Mouse (Mus musculus) lung, postnatal 10 days (tissue): ENCODE data around the gene Il23r.
"Not testable (repeated sequence)": the region's sequence is repeated elsewhere in the genome, so short reads cannot be mapped to it uniquely, and the experiment has no call there.

ENCODE experiments used
- DNase-seq: peaks from one replicate; pipeline ENCODE4 v3.0.0; 2021

The Il23r gene

GRCm38 (mm10) chr6:67491755-67492154, at the start of gene Il23r:
Gene Il23r (minus strand): TSS chr6:67491855.
- no peak for DNase-seq

DNA sequence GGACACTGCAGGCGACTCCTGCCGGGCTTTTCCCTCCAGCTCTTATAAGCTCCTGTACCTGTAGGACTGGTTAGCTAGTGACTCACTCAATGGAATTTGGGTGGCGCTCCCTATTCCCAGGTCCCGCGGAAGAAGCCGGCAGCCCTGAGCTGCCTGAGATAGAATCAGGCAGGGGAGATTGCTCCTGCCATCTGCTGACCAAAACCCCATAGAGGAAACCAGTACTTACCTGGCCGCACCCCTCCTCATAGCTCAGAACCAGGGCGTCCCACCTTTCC, 44.1 kb upstream of the Il23r start, which contains the start of gene Tacstd2:
Gene Tacstd2 (minus strand): TSS at position 20 of the 278 bp plus-strand sequence.
- DNase-seq, result peak; percentile 36

DNA sequence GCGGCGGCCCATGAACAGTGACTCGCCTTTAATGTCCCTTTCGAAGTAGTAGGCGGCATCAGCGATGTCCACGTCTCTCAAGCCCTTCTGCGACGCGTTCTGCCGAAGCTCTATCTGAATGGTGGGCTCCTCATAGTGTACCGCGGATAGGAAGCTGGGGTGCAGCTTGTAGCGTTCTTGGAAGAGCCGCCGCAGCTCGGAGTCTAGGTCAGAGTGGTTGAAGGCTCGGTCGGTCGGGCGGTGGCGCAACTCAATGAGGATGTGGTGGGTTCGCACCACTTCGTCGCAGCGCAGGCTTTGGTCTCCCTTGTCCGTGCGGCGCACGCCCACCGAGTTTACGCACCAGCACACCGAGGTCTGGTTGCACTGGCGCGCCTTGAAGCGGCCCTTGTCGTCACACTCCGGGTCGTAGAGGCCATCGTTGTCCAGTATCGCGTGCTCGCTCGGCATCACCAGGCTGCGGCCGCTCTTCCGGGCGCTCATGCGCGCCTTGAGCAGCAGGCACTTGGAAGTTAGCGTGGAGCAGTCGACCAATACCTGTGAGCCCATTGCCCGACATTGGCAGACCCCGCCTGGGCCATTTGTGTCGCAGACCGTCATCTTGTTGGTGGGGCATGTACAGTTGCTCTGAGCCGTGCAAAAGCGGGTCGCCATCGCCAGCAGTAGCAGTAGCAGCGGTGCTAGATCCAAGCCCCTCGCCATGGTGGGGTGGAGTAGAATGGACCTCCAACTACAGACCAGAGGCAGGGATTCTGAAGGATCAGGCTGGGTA, 43.5 kb upstream of the Il23r start:
- DNase-seq, result peak; percentile 14

DNA sequence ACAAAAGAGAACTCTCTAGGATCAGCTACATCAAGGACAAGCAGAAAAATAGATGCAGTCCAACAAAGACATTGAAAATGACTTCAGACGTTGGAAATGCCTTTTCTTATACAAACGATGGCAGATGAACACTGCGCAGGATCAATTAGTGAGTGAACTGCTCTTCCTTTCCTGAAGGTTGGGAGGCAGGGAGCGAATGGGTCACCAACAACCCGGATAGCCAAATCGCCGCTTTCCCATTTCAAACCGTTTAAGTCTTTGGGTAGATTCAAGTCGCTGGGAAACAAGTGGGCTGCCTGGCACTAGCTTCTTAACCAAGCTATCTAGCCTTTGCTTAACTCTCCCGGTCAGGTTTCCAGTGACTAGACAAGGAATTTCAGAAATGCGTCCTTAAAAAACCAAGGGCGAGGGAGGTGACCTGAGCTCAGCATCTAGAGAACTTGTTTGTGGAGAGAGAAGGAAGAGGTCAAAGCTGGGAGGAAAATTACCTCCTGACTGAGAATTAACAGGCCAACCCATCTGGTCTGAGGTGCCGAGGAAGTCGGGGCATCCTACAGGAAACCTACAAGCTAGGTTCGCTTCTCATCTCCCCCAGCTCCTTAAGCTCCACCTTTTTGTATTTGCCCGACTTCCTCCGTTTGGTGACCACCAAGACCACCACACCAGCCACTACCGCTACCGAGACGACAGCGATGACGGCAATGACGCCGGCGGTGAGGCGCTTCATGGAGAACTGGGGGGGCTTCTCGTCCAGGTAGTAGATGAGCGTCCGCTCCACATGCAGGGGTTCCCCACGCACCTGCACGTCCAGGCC, 42.7 kb upstream of the Il23r start:
- no peak for DNase-seq

DNA sequence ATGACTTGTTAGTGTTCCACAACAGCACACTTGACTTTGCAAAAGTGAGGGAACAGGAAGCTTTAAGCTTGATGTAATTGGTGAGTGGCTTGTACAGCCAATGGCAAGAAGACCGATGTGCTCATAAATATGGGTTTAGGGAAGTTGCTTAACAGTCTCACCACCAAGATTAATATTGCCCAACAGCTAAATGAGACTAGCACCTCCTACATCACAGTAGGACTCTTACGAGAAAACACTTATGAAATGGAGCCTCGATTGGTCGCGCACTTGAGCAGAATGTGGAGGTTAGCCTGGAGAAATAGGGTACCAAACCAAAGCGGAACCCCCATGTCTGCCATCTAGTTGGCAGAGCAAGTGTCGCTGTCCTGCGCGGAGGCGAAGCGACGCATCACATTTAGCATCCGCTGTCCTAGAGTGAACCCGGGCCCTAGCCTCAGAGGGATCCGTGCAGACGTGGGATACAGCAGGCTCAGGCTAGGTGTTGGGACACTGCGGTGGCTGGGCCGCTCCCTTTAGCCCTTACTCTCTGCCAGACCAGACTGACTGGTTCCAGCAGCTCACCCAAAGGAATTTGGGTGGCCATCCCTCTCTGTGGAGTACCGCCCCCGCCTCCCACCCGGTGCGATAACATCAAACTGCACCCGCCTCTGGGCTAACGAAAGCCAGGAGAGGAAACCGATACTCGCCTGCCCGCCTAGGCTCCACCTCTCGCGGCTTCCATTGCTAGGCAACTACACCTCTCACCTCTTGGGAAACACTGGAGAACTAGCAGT, 41.2 kb upstream of the Il23r start:
- peak; percentile 79 for DNase-seq

DNA sequence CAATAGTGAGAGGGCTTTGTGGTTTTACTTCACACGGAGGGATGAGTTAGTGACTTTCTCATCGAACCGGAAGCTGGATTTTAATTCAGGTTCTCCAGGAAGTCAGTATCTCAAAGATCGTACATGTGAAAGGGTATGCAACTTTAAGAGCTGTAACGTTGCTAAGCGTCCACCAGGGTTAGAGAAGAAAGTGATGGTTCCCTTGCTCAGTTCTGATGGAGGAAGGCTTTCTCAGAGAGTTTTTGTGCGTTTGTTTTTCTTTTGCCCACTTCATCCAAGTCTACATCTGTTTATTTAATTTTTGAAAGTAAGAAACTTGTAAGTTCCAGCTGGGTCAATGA, 40.1 kb upstream of the Il23r start:
- DNase-seq, result no peak

DNA sequence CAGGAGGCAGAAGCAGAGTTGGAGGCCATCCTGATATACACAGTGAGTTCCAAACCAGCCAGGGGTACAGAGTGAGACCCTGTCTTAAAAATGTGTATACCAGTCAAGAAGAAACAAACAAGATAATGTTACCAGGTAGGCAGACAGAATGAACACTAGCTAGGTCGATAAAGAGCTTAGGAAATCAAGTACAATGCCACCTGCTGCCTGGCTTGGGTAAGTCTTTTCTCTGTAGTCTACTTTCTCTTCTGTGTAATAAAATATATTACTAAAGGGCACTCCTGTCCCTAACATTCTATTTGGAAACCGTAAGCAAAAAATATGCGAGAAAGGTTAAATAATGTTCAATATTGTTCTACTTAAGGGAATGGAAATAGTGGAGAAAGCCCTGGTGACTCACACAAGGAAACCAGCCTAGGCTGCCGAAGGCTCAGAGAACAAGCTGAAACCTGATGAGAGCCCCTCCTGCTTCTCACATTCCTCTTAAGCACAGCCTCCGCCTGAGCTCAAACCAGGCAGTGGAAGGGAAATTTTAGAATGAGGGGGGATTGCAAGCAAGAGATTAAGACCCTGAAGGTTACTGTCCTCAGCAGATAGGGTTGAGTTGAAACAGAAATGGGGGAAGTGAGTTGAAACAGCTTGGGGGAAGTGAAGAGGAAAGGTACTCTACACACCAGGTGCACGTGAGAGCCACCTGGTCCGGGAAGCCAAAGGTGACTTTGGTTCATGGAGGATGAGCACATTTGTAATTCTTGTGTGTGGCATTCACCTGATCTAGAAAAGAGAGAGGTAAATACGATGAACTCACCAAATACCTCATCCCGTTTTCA, 39.6 kb upstream of the Il23r start:
- DNase-seq, result peak; percentile 23

DNA sequence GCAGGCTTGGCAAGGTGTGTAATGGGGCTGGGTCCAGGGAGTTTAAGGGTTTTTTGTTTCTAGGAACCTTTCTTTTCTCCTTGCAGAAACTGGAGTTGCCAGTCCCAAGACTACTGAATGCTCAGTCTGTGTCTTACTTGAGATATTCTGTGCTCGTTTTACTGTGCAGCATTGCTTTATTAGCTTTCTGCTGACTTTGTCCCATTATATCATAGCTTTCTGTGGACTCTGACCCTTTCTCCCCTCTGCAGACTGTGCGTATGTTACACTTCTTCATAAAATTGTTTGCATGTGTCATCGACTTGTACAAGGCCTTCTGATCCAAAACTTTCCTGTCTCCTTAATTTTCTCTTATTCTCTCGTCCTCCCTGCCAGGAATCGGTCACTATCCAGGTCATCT, 34.7 kb upstream of the Il23r start:
- no peak for DNase-seq

DNA sequence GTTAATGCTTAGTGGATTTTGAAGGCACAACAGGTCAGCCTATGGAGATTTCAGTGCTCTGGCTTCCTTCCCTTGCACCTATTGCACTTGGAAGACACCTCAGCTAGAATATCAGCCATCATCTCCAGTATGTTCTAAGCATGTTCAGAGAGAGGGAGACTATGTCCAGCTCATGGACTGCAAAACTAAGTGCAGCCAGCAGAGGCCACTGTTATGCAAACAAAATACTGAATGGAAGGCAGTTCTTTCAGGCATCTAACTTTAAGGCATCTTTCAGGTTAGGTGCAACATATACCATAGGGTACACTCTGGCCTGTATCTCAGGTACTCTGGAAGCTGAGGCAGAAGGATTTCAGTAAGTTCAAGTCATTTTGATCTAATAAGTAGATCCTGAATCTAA, 19.1 kb upstream of the Il23r start:
- peak; percentile 53 for DNase-seq

- DNase-seq, result not testable (repeated sequence)
Observed at GRCm38 (mm10) chr6:67501938-67502337, 10.3 kb upstream of the Il23r start.

DNA sequence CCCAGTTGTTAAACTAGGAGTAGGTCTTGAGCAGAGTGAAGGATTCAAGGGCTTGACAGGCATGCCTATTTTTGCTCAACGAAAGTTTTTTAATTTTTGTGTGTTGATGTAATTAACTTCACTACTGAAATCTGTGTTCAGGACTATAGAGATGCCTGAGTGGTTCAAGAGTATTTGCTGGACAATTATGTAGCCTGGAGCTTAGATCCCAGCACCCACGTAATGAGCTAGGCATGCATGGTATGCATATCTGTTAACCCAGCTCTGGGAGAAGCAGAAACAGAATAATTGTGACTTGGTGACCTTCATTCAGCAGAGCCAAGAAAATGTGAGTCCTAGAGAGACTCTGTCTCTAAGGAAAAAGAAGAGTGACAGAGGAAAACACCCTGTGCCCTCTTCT, 10.6 kb downstream of the Il23r start:
- DNase-seq, result peak; percentile 19

DNA sequence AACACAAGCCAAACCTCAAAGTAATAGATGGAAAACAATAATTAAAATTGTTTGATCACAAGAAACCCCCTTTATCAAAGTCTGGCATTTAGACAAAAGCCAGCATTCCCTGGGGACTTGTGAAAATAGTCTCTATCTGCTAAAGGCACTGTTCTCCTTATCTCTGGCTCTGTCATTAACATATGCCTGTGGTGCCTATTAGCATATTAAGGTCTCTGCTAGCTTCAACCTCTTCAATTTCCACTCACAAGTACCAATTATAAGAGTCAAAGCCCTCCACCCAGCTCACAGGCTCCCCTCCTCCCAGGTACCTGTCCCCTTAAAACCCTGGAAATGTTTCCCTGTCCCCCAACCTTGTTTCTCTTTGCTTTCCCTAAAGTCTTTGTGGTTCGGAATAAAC, 20.4 kb downstream of the Il23r start:
- DNase-seq, result no peak

GRCm38 (mm10) chr6:67459424-67459823, 32.2 kb downstream of the Il23r start:
- no peak for DNase-seq

GRCm38 (mm10) chr6:67451330-67451729, 40.3 kb downstream of the Il23r start:
- DNase-seq, result peak; percentile 29

- DNase-seq, result no peak
Observed at GRCm38 (mm10) chr6:67445866-67446265, 45.8 kb downstream of the Il23r start.

- DNase-seq, result no peak
Observed at GRCm38 (mm10) chr6:67443124-67443523, 48.5 kb downstream of the Il23r start.

DNA sequence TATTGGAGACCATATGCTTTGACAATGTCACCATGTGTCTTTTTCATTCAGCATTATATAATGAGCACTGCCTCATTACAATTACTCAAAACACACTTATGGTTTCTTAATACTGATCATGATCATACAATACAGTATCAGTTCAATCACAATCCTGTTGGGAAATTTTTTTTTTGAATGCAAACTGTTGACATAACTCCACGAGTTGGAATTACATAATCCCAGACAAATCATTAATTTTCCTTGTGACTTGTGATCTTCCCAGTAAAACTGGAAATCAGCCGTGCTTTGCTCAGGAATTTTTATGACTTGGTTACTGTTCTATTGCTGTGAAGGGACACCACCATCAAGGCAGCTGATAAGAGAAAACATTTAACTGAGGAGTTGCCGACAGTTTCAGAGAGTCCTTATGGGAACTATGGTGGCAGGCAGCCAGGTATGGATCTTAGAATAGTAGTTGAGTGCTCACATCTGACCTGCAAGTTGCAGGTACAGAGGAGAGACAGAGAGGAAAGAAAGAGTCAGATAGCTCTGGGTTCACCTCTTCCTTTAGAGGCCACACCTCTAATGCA, 53.8 kb downstream of the Il23r start:
- DNase-seq, result peak; percentile 4

- DNase-seq, result no peak
Observed at GRCm38 (mm10) chr6:67437028-67437427, 54.6 kb downstream of the Il23r start.

- DNase-seq, result no peak
Observed at GRCm38 (mm10) chr6:67436295-67436694, 55.4 kb downstream of the Il23r start.

DNA sequence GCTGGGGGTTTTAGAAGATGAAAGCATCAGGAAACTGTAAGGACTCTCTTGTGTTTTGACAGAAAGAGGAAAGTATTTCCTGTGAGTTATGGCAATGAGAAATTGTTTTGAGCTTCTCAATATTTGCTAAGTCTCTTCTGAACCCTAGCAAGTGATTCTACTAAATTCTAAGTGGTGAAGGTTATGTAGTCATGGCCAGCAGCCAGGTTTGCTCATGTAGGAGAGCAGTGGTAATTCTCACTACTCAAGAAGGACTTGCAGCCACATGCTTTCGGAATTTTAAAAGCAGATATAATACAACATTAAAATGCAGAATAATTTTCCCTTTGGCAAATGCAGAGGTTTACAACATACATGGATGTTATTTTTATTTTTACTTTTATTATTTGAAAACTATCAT, 55.9 kb downstream of the Il23r start:
- peak; percentile 11 for DNase-seq

GRCm38 (mm10) chr6:67434755-67435452, 56.8 kb downstream of the Il23r start:
- peak; percentile 35 for DNase-seq

DNA sequence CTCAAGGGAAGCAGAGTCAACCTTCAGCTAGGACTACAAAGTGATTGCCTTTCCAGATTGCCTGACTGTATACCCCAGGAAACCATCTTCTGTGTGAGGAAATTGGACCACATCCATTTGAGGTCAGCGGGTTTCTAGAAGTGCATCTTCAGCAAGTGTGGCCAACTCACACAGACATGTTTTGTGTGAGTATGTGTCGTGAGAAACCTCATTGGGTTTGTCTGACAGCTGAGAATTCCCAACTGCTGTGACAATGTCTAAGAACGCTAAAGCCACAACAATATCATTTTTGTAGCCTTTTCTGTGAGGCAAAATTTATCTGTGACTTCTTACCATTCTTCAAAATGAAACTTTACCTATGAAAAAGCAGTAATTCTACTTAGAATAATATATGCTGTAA, 59.8 kb downstream of the Il23r start:
- no peak for DNase-seq
